In genomic region chr9:48495548-48495932, GRCm38 (mm10) we compare ENCODE assay signal across 8 mouse cellular contexts. TPM values are rescaled to one million over a fixed set of nuclear protein-coding genes. Genes with fewer than 3 reads are reported as not detected.
DNase-seq lines count a peak whose midpoint lies in the region; ATAC-seq and TF ChIP-seq lines count a peak whose summit lies in the region.

No protein-coding gene starts in this region.

- H3K27ac ChIP-seq in heart, embryonic 13.5 days (replicated peaks): peak overlapping the region; percentile 91
- peak overlapping the region; percentile 77 for H3K27ac ChIP-seq in ES-E14 (ENCODE audit: insufficient read depth, low read depth, low read length, poor library complexity, severe bottlenecking)
- H3K27ac ChIP-seq in forebrain, embryonic 14.5 days (ENCODE audit: low read depth, low read length): peak overlapping the region; percentile 91
- peak overlapping the region; percentile 62 for H3K27ac ChIP-seq in liver, embryonic 14.5 days

- in situ Hi-C loops in ES-E14 (cut with MboI; ENCODE audit: low sequenced_read_pairs in 2 of 2, unreplicated experiment in 2 of 2): no loop called here

- WGBS in heart, embryonic 13.5 days: 5% methylated on average over 34 of the region's 34 CpGs
- 3% methylated on average over 34 of the region's 34 CpGs for WGBS in forebrain, embryonic 14.5 days
- 2% methylated on average over 34 of the region's 34 CpGs for WGBS in liver, embryonic 14.5 days (ENCODE audit: insufficient replicate concordance)

- peaks cover 23% of the 10 kb centered on the region for H3K27me3 ChIP-seq in heart, embryonic 13.5 days (replicated peaks)
- H3K27me3 ChIP-seq in forebrain, embryonic 14.5 days (replicated peaks; ENCODE audit: control insufficient read depth, insufficient read depth, low read length): no peaks in the 10 kb centered on the region
- no peaks in the 10 kb centered on the region for H3K27me3 ChIP-seq in liver, embryonic 14.5 days (ENCODE audit: control insufficient read depth, insufficient read depth, low read length)

- no peak for TF ChIP-seq CTCF in liver, embryonic 14.5 days (IDR thresholded peaks at IDR 0.05; ENCODE audit: low read depth)

- TF ChIP-seq EP300 in liver, embryonic 14.5 days (IDR thresholded peaks at IDR 0.05; ENCODE audit: low read depth): no peak

- H3K4me2 ChIP-seq in heart, embryonic 13.5 days: peak overlapping the region; percentile 92
- peak overlapping the region; percentile 86 for H3K4me2 ChIP-seq in forebrain, embryonic 14.5 days (ENCODE audit: low read length)
- H3K4me2 ChIP-seq in liver, embryonic 14.5 days (ENCODE audit: low read depth): peak overlapping the region; percentile 81

- peak overlapping the region; percentile 97 for H3K9ac ChIP-seq in heart, embryonic 13.5 days
- H3K9ac ChIP-seq in ES-E14 (ENCODE audit: insufficient read depth, low read depth, low read length, poor library complexity, severe bottlenecking): peak overlapping the region; percentile 96
- peak overlapping the region; percentile 96 for H3K9ac ChIP-seq in forebrain, embryonic 14.5 days (ENCODE audit: low read length)
- peak overlapping the region; percentile 87 for H3K9ac ChIP-seq in liver, embryonic 14.5 days (replicated peaks)

- ATAC-seq in heart, embryonic 13.5 days (ENCODE audit: extremely low read depth, insufficient number of reproducible peaks, low FRiP score, low TSS enrichment): no peak
- peak; percentile 71; the same call in 1 of the 2 replicates for ATAC-seq in forebrain, embryonic 14.5 days
- ATAC-seq in liver, embryonic 14.5 days (ENCODE audit: insufficient read depth): peak; percentile 62

- H3K4me3 ChIP-seq in heart, embryonic 13.5 days: peak overlapping the region; percentile 93
- peak overlapping the region; percentile 91 to 95 for H3K4me3 ChIP-seq in ES-E14 (ENCODE audit: insufficient read depth in 1 of 2, low read depth in 1 of 2, low read length in 2 of 2, poor library complexity in 1 of 2, severe bottlenecking in 1 of 2)
- H3K4me3 ChIP-seq in forebrain, embryonic 14.5 days (ENCODE audit: low read depth, low read length): peak overlapping the region; percentile 86
- H3K4me3 ChIP-seq in liver, embryonic 14.5 days (ENCODE audit: insufficient read depth in 1 of 2, low read depth in 2 of 2, low read length in 2 of 2): peak overlapping the region; percentile 94 to 96

- H3K4me1 ChIP-seq in heart, embryonic 13.5 days: peaks cover 25% of the 10 kb centered on the region
- 0 out of 4 replicates have a peak, but pooled peaks cover 0 to 2% of the 10 kb centered on the region in 2 experiments for H3K4me1 ChIP-seq in ES-E14 (ENCODE audit: control insufficient read depth in 2 of 2, insufficient read depth in 2 of 2, low read length in 2 of 2, poor library complexity in 1 of 2)
- peaks cover 15% of the 10 kb centered on the region for H3K4me1 ChIP-seq in forebrain, embryonic 14.5 days (ENCODE audit: control insufficient read depth, insufficient read depth, low read length)
- H3K4me1 ChIP-seq in liver, embryonic 14.5 days (replicated peaks; ENCODE audit: control insufficient read depth in 2 of 2, insufficient read depth in 2 of 2, low read length in 1 of 2): peaks cover 12 to 15% of the 10 kb centered on the region in 2 experiments

- peaks cover 35% of the 10 kb centered on the region for H3K36me3 ChIP-seq in heart, embryonic 13.5 days
- peaks cover 10% of the 10 kb centered on the region for H3K36me3 ChIP-seq in ES-E14 (ENCODE audit: control insufficient read depth, insufficient read depth, low read length, poor library complexity, severe bottlenecking)
- H3K36me3 ChIP-seq in forebrain, embryonic 14.5 days (ENCODE audit: control insufficient read depth, insufficient read depth, low read length): peaks cover 27% of the 10 kb centered on the region
- H3K36me3 ChIP-seq in liver, embryonic 14.5 days (replicated peaks; ENCODE audit: control insufficient read depth, insufficient read depth, low read depth): peaks cover 30% of the 10 kb centered on the region

- no peaks in the 10 kb centered on the region for H3K9me3 ChIP-seq in heart, embryonic 13.5 days
- H3K9me3 ChIP-seq in ES-E14 (ENCODE audit: control insufficient read depth, insufficient read depth, low read depth, low read length): no peaks in the 10 kb centered on the region
- no peaks in the 10 kb centered on the region for H3K9me3 ChIP-seq in forebrain, embryonic 14.5 days (replicated peaks; ENCODE audit: control insufficient read depth, low read length)
- H3K9me3 ChIP-seq in liver, embryonic 14.5 days (ENCODE audit: control insufficient read depth, low read length): no peaks in the 10 kb centered on the region

- DNase-seq in heart, adult 11 months: no peak
- no peak for DNase-seq in ES-E14 (ENCODE audit: low read depth, low spot score)
- DNase-seq in forebrain, embryonic 14.5 days (ENCODE audit: low spot score): no peak
- DNase-seq in liver, embryonic 14.5 days (ENCODE audit: low read depth in 3 of 3, low spot score in 3 of 3): no peak
- DNase-seq in testis, postnatal 10 days (ENCODE audit: low spot score): peak; percentile 73
- DNase-seq in urinary bladder, postnatal 14 days (ENCODE audit: low spot score): no peak
- DNase-seq in right cerebral cortex, postnatal 36 days (ENCODE audit: low spot score in 2 of 2): no peak

TF ChIP-seq in ES-E14, 5 proteins besides CTCF, POLR2A, EP300 and RAD21:
- no peak for TF ChIP-seq MAFK (IDR thresholded peaks at IDR 0.05; ENCODE audit: insufficient read depth, low read depth, low read length)

RNA-seq across cellular contexts. Expression of gene Gm5617, which starts 0.3 kb away (rescaled TPM):
- 27.4 and 29.4 TPM in 2 replicates for polyA plus RNA-seq in heart, embryonic 13.5 days (2015; fragmentation: Nextera tagmentation; extraction: Ambion mirVana)
- 21.9 and 32.5 TPM in 2 replicates for total RNA-seq in ES-E14 (2012; rRNA removed)
- polyA plus RNA-seq in forebrain, embryonic 14.5 days (2014; fragmentation: Nextera tagmentation; extraction: Ambion mirVana): 24.5 and 37.3 TPM in 2 replicates
- polyA plus RNA-seq in liver, embryonic 14.5 days (2012; rRNA removed): 10.5 and 16.0 TPM in 2 replicates
- polyA plus RNA-seq in liver, embryonic 14.5 days (2014; fragmentation: Nextera tagmentation; extraction: Ambion mirVana): 16.4 and 19.3 TPM in 2 replicates

RNA-seq across cellular contexts. Expression of gene Rbm7, which starts 0.4 kb away (rescaled TPM):
- polyA plus RNA-seq in heart, embryonic 13.5 days (2015; fragmentation: Nextera tagmentation; extraction: Ambion mirVana): 80.1 and 86.7 TPM in 2 replicates
- total RNA-seq in ES-E14 (2012; rRNA removed): 29.9 and 40.0 TPM in 2 replicates
- 107 and 111 TPM in 2 replicates for polyA plus RNA-seq in forebrain, embryonic 14.5 days (2014; fragmentation: Nextera tagmentation; extraction: Ambion mirVana)
- 16.9 and 19.7 TPM in 2 replicates for polyA plus RNA-seq in liver, embryonic 14.5 days (2012; rRNA removed)
- 56.1 and 60.9 TPM in 2 replicates for polyA plus RNA-seq in liver, embryonic 14.5 days (2014; fragmentation: Nextera tagmentation; extraction: Ambion mirVana)

RNA-seq across cellular contexts. Expression of gene Rexo2, which starts 15.1 kb away (rescaled TPM):
- polyA plus RNA-seq in heart, embryonic 13.5 days (2015; fragmentation: Nextera tagmentation; extraction: Ambion mirVana): 92.2 and 95.7 TPM in 2 replicates
- total RNA-seq in ES-E14 (2012; rRNA removed): 55.5 and 64.7 TPM in 2 replicates
- 87.6 and 96.1 TPM in 2 replicates for polyA plus RNA-seq in forebrain, embryonic 14.5 days (2014; fragmentation: Nextera tagmentation; extraction: Ambion mirVana)
- polyA plus RNA-seq in liver, embryonic 14.5 days (2012; rRNA removed): 40.9 and 64.4 TPM in 2 replicates
- polyA plus RNA-seq in liver, embryonic 14.5 days (2014; fragmentation: Nextera tagmentation; extraction: Ambion mirVana): 95.7 and 95.8 TPM in 2 replicates
